Mouse (Mus musculus): ENCODE data around the gene Mapk7.

DNA sequence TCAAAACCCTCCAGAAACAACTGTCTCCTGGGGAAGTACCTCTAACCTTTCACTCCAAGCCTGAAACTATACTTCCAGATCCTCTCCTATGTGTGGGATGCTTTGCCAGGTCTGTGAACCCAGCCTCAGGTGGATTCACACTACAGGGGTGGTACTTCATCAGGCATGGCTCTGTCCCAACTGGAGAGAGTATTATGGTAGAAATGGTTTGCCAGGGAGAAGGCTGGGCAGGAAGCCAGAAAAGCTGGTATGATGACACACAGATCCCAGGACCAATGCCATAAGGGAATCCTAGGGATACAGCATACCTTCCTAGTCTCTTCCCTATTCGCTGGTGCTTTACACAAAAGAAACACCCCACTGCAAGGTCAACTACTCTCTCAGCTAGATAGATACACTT, 32.7 kb upstream of the Mapk7 start:
- TF ChIP-seq POLR2A (IDR thresholded peaks at IDR 0.05; ENCODE audit: borderline replicate concordance, control insufficient read depth, low read depth, low read length): no peak
- TF ChIP-seq CTCF (IDR thresholded peaks at IDR 0.05; ENCODE audit: control insufficient read depth, insufficient read depth, low read length): no peak

All from bone marrow, adult 2 months (tissue).